Comparison of ENCODE assay signal across 9 mouse cellular contexts in genomic region chr11:70026689-70027088, GRCm38 (mm10). TPM values are rescaled to one million over a fixed set of nuclear protein-coding genes. Genes with fewer than 3 reads are reported as not detected.
DNase-seq lines count a peak whose midpoint lies in the region; ATAC-seq and TF ChIP-seq lines count a peak whose summit lies in the region.
"Had no signal": no experiment of that assay in that cellular context is flagged by ENCODE, and none has a peak within 500 bp of the region (broad histone marks: within the 10 kb centered on the region; RNA-seq: fewer than 3 reads in every experiment).

No protein-coding gene starts in this region.

- peak overlapping the region; percentile 68 for H3K4me2 ChIP-seq in kidney, embryonic 15.5 days
- peak overlapping the region; percentile 68 for H3K4me2 ChIP-seq in midbrain, embryonic 12.5 days (replicated peaks)

- H3K36me3 ChIP-seq in kidney, embryonic 15.5 days = peaks cover 15% of the 10 kb centered on the region
- H3K36me3 ChIP-seq in midbrain, embryonic 12.5 days = peaks cover 10% of the 10 kb centered on the region

- peak overlapping the region; percentile 39 for H3K4me3 ChIP-seq in kidney, embryonic 15.5 days (replicated peaks)
- peak overlapping the region; percentile 22 for H3K4me3 ChIP-seq in cortical plate, adult 2 months (ENCODE audit: insufficient read depth, low read length)
- peak overlapping the region; percentile 41 for H3K4me3 ChIP-seq in midbrain, embryonic 12.5 days

- H3K27me3 ChIP-seq in kidney, embryonic 15.5 days = no peaks in the 10 kb centered on the region
- no peaks in the 10 kb centered on the region for H3K27me3 ChIP-seq in midbrain, embryonic 12.5 days

- ATAC-seq in kidney, embryonic 15.5 days (replicated peaks; ENCODE audit: low FRiP score) = peak; percentile 80
- no peak; the same call in 1 of the 2 replicates for ATAC-seq in midbrain, embryonic 12.5 days (ENCODE audit: low FRiP score, low read depth)

- no peak for TF ChIP-seq CTCF in cortical plate, adult 2 months (IDR thresholded peaks at IDR 0.05; ENCODE audit: extremely low read depth, insufficient read depth, low read length)

- DNase-seq in kidney, adult 9 months = no peak
- peak; percentile 51 to 80 for DNase-seq in heart, adult 18-20 months
- peak; percentile 76 for DNase-seq in kidney, postnatal 10 days
- no peak for DNase-seq in frontal cortex, postnatal 10 days (ENCODE audit: low spot score in 2 of 2)
- DNase-seq in thymus, postnatal 0 days (ENCODE audit: low spot score) = no peak

- 0 out of 2 replicates have a peak overlapping the region, but pooled peaks have one; percentile 23 for H3K9ac ChIP-seq in kidney, embryonic 15.5 days
- peak overlapping the region; percentile 54 for H3K9ac ChIP-seq in midbrain, embryonic 12.5 days (replicated peaks)

- H3K4me1 ChIP-seq in kidney, embryonic 15.5 days = peaks cover 75% of the 10 kb centered on the region
- H3K4me1 ChIP-seq in cortical plate, adult 2 months (ENCODE audit: control insufficient read depth, insufficient read depth, low read length) = peaks cover 14% of the 10 kb centered on the region
- peaks cover 85% of the 10 kb centered on the region for H3K4me1 ChIP-seq in midbrain, embryonic 12.5 days

- under 1% methylated on average over 16 of the region's 19 CpGs for WGBS in kidney, embryonic 15.5 days
- 3% methylated on average over 19 of the region's 19 CpGs for WGBS in midbrain, embryonic 12.5 days

- no peak for TF ChIP-seq POLR2A in cortical plate, adult 2 months (IDR thresholded peaks at IDR 0.05; ENCODE audit: extremely low read depth, insufficient read depth, low read length)

- peak overlapping the region; percentile 89 for H3K27ac ChIP-seq in kidney, embryonic 15.5 days
- peak overlapping the region; percentile 45; the same call in 1 of the 2 replicates for H3K27ac ChIP-seq in cortical plate, adult 2 months (ENCODE audit: insufficient read depth, low read length)
- peak overlapping the region; percentile 97 for H3K27ac ChIP-seq in midbrain, embryonic 12.5 days (replicated peaks)

- H3K9me3 ChIP-seq in kidney, embryonic 15.5 days (replicated peaks) = no peaks in the 10 kb centered on the region
- H3K9me3 ChIP-seq in midbrain, embryonic 12.5 days = no peaks in the 10 kb centered on the region

RNA-seq across cellular contexts. Expression of gene Dlg4, which starts 9.9 kb away (rescaled TPM):
- polyA plus RNA-seq in kidney, embryonic 15.5 days (2015; fragmentation: Nextera tagmentation; extraction: Ambion mirVana) = 12.9 and 15.2 TPM in 2 replicates
- 816 and 828 TPM in 2 replicates for polyA plus RNA-seq in cortical plate, adult 2 months (2012; rRNA removed)
- 1 to 10 TPM; 5.9 to 6.8 TPM for total RNA-seq in heart, adult 18-20 months (2021)
- 23.9 and 30.2 TPM in 2 replicates for polyA plus RNA-seq in midbrain, embryonic 12.5 days (2016; fragmentation: Nextera tagmentation; extraction: Ambion mirVana)
- polyA plus RNA-seq in thymus, postnatal 0 days (2015; fragmentation: Nextera tagmentation; extraction: Ambion mirVana) = 3.8 and 6.6 TPM in 2 replicates

RNA-seq across cellular contexts. Expression of gene Acadvl, which starts 11.5 kb away (rescaled TPM):
- polyA plus RNA-seq in kidney, embryonic 15.5 days (2015; fragmentation: Nextera tagmentation; extraction: Ambion mirVana) = 78.1 and 83.0 TPM in 2 replicates
- polyA plus RNA-seq in cortical plate, adult 2 months (2012; rRNA removed) = 66.5 and 71.6 TPM in 2 replicates
- 1,000 to 10,000 TPM; 1,326 to 1,372 TPM for total RNA-seq in heart, adult 18-20 months (2021)
- polyA plus RNA-seq in midbrain, embryonic 12.5 days (2016; fragmentation: Nextera tagmentation; extraction: Ambion mirVana) = 50.7 and 57.9 TPM in 2 replicates
- polyA plus RNA-seq in thymus, postnatal 0 days (2015; fragmentation: Nextera tagmentation; extraction: Ambion mirVana) = 105 and 107 TPM in 2 replicates

RNA-seq across cellular contexts. Expression of gene Dvl2, which starts 26.3 kb away (rescaled TPM):
- polyA plus RNA-seq in kidney, embryonic 15.5 days (2015; fragmentation: Nextera tagmentation; extraction: Ambion mirVana) = 38.2 and 43.2 TPM in 2 replicates
- polyA plus RNA-seq in cortical plate, adult 2 months (2012; rRNA removed) = 26.9 and 30.4 TPM in 2 replicates
- 1 to 10 TPM; 3.4 to 4.8 TPM for total RNA-seq in heart, adult 18-20 months (2021)
- 45.3 and 49.2 TPM in 2 replicates for polyA plus RNA-seq in midbrain, embryonic 12.5 days (2016; fragmentation: Nextera tagmentation; extraction: Ambion mirVana)
- polyA plus RNA-seq in thymus, postnatal 0 days (2015; fragmentation: Nextera tagmentation; extraction: Ambion mirVana) = 20.6 and 21.0 TPM in 2 replicates

RNA-seq across cellular contexts. Expression of gene Asgr1, which starts 27.2 kb away (rescaled TPM):
- 1.3 and 2.3 TPM in 2 replicates for polyA plus RNA-seq in kidney, embryonic 15.5 days (2015; fragmentation: Nextera tagmentation; extraction: Ambion mirVana)
- 2.3 and 3.5 TPM in 2 replicates for polyA plus RNA-seq in cortical plate, adult 2 months (2012; rRNA removed)
- total RNA-seq in heart, adult 18-20 months (2021) = not detected
- 0.33 and 0.89 TPM in 2 replicates for polyA plus RNA-seq in midbrain, embryonic 12.5 days (2016; fragmentation: Nextera tagmentation; extraction: Ambion mirVana)
- polyA plus RNA-seq in thymus, postnatal 0 days (2015; fragmentation: Nextera tagmentation; extraction: Ambion mirVana) = 0.31 and 0.49 TPM in 2 replicates
- total RNA-seq: MEL had no signal

RNA-seq across cellular contexts. Expression of gene Phf23, which starts 31.1 kb away (rescaled TPM):
- polyA plus RNA-seq in kidney, embryonic 15.5 days (2015; fragmentation: Nextera tagmentation; extraction: Ambion mirVana) = 75.8 and 78.8 TPM in 2 replicates
- polyA plus RNA-seq in cortical plate, adult 2 months (2012; rRNA removed) = 37.6 and 38.2 TPM in 2 replicates
- total RNA-seq in heart, adult 18-20 months (2021) = 10 to 100 TPM; 18.4 to 19.7 TPM
- 89.4 and 96.5 TPM in 2 replicates for polyA plus RNA-seq in midbrain, embryonic 12.5 days (2016; fragmentation: Nextera tagmentation; extraction: Ambion mirVana)
- 52.2 and 61.3 TPM in 2 replicates for polyA plus RNA-seq in thymus, postnatal 0 days (2015; fragmentation: Nextera tagmentation; extraction: Ambion mirVana)

Comparison
In these comparisons a context has a peak if more than half of its experiments do, and no peak if none do; other contexts are left out.
1. DNase-seq: peak in heart, adult 18-20 months (2 of 2) and kidney, postnatal 10 days (single experiment); none in kidney, adult 9 months (single experiment), frontal cortex, postnatal 10 days (0 of 2) and thymus, postnatal 0 days (single experiment).
2. H3K27ac ChIP-seq: peak in every context shown above with its lines; median percentile 97 in midbrain, embryonic 12.5 days; 89 in kidney, embryonic 15.5 days; 45 in cortical plate, adult 2 months.
3. RNA of gene Dlg4, which starts 9.9 kb away (polyA plus RNA-seq): 816 to 828 TPM in cortical plate, adult 2 months; 23.9 to 30.2 TPM in midbrain, embryonic 12.5 days, 12.9 to 15.2 TPM in kidney, embryonic 15.5 days and 3.8 to 6.6 TPM in thymus, postnatal 0 days; every median in the first group is over 10 times any median in the second.
4. Peak in every context shown above with its lines, with median percentiles within 50 percentile points of each other: H3K4me3 ChIP-seq.